Mouse (Mus musculus): ENCODE data around the gene Cox8b.
"Not testable (repeated sequence)": the region's sequence is repeated elsewhere in the genome, so short reads cannot be mapped to it uniquely, and the experiment has no call there.

Cox8b gene

DNA sequence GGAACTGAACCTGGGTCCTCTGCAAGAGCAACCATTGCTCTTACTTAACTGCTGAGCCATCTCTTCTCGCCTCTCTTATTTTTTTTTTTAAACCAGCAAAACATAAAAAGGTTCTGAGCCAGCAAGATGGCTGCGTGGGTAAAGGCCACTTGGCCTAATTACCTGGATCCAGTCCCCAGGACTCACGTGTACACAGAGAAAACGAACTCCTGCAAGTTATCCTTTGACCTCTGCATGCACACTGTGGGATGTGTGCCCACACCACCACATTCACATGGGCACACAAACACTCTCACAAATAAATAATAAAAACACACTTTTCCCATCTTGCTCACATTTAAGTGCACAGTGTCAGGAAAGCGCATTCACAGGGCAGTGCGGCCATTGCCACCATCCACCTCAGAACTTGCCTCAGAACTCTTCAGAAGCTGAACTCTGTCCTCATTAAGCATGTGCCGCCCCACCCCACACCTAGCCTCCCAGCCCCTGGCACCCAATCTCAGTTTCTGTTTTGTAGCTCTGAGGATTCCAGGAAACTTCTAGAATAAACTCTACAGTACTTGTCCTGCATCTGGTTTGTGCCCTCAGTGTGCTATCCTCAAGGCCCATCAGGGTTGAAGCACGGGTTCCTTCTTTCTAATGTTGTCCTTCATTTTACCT lies 13.9 kb upstream of the Cox8b start:
- DNase-seq (ENCODE audit: low spot score in 2 of 2) = no peak

DNA sequence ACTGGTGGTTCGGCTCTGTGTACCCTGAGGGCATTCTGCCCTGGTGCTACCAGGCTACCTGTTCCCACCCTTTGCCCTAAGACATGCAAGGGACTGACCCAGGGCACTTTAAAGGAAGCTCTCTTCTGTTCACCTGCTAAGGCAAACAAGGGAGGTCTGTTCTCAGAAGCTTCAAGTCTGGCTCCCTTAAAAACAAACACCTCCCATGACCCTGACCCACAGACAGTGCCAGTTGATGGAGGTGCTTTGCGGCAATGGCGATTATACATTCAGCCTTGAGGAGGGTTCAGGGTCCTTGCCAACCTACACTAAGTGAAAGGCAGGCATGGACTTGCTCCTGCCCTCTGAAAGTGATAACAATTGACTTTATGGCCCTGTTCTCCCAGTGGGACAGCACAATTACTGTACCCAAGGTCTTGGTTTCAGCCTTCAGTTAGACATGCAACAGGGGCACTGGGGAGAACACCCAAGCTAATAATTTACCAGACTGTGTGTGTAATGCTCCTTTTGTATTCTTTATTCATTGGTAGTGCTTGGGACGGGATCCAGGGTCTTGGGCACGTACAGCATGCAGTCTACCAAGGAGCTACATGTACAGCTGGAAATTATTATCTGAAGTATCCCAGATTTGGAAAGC lies 12.7 kb upstream of the Cox8b start:
- DNase-seq (ENCODE audit: low spot score in 2 of 2) = no peak

DNA sequence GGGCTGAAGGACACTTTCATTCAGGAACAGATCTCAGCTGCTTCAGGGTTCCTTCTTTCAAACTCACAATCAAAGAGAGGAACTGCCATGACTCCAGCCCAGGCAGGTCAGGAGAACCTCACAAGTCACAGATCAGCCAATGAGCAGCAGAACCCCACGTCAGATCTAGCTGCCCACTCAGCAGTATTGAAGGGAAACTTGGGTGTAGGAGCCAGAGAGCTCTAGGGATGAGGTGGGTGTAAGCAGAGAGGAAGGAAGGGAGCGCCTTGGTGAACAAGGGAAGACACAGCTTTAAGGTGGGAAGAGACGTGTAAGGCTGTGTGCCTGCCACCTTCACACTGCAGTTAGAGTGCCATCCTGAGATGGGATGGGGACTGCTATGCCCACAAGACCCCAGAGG lies 12.0 kb upstream of the Cox8b start:
- DNase-seq (ENCODE audit: low spot score in 2 of 2) = no peak

DNA sequence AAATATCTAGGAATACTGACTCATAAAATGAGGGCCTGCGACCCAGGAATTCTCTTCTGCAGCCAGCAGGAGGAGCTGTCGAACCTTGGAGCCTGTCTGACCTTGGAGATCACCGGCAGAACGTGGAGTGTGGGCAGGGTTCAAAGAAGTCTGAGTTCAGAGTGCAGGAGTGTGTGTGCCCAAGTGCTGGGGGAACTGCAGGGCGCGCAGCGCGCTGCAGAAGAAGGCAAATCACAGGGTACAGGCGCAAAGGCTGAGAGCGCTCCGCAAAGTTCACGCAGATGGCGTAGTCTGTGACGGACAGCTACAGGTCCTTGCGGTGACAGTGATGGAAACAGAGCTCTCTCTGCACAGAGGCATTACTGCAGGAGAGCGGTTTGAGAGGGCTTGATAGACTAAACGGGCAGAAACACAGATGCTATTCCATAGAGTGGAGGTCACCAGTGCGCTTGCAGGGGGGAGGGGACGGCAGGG lies 8.4 kb upstream of the Cox8b start:
- peak; percentile 60 to 78 for DNase-seq (ENCODE audit: low spot score in 2 of 2)

DNA sequence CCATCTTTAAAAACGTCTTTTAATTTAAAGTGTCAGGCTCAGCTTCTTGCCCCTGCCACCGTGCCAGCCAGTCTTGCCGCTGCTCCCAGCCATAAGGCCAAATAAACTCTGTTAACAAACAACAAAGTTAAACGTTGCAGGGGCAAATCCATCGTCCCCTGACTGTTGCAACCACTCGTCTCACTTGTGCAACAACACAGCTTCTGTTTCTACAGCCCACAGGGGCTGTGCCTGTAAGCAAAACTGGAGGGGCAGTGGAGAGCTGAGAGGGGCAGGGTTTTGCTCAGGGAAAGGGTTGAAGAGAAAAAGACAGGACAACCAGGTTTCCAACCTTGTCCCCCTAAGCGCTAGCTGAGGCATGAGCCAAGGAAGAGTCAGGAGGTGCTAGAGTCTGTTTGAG lies 7.9 kb upstream of the Cox8b start:
- DNase-seq (ENCODE audit: low spot score in 2 of 2) = no peak

DNA sequence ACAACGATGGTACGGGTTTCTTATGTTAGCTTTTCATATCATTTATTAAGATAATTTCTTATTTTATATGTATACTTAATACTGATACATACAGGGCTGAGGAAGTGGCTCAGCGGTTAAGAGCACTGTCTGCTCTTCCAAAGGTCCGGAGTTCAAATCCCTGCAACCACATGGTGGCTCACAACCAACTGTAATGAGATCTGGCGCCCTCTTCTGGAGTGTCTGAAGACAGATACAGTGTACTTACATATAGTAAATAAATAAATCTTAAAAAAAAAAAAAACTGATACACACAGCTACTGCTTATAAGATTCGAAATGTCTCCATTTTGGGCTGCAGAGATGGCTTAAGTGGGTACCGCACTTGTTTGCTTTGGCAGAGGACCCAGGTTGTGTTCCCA lies 7.5 kb upstream of the Cox8b start:
- no peak for DNase-seq (ENCODE audit: low spot score in 2 of 2)

DNA sequence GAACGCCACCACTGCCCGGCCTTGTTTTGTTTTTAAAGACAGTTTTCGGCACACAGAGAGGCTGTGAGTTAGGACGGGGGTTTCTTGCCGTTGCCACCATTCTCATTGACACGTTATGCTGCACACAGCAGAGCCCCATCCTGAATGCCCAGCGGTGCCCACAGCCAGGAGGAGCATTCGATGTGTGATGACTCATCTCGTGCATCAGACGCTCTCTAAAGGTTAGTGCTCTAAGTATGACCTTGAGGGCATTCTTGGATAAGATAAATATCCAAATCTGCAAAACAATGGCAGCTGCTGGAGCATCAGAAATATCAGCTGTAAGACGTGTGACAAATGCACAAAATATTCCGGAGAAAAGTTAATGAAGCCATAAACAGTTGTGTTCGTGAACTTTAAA lies 6.9 kb upstream of the Cox8b start:
- no peak for DNase-seq (ENCODE audit: low spot score in 2 of 2)

DNA sequence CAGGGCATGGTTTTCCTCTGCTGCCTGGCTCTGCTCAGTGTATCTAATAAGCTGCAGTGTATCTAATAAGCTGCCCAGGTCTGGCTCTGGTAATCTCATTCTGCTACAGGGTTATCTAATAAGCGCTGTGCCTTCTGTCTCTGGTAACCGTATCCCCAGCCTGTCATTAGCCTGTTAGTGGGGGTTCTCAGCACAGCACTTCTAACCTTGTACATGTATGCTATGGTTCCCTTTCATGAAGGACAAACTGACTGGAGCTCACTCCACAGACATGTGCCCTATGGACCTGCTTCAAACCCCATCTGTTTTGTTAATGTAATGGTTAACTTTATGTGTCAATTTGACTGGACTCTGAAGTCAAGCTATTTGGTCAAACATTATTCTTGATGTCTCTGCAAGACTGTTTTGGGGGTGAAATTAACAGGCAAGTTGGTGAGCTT lies 5.4 kb upstream of the Cox8b start:
- DNase-seq (ENCODE audit: low spot score in 2 of 2) = no peak

DNA sequence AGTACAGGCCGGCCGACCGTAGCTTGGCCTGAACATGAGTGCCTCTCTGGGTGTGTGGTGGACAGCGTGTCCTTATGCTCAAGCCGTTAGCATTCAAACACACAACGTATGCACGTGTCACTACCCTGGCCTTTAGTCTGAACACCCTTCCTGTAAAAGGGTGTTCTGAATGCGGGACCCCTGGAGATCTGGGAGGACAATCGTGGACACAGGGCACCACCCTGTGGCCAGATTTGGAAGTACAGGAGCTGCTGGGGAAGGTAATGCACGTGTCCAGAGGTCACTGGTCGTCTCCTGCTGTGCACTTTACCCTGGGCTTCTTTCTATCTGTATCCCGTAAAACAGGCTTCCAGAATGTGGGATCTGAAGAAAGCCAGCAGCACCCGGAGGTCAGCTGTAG lies 3.0 kb upstream of the Cox8b start:
- peak; percentile 48 to 66 for DNase-seq (ENCODE audit: low spot score in 2 of 2)

DNA sequence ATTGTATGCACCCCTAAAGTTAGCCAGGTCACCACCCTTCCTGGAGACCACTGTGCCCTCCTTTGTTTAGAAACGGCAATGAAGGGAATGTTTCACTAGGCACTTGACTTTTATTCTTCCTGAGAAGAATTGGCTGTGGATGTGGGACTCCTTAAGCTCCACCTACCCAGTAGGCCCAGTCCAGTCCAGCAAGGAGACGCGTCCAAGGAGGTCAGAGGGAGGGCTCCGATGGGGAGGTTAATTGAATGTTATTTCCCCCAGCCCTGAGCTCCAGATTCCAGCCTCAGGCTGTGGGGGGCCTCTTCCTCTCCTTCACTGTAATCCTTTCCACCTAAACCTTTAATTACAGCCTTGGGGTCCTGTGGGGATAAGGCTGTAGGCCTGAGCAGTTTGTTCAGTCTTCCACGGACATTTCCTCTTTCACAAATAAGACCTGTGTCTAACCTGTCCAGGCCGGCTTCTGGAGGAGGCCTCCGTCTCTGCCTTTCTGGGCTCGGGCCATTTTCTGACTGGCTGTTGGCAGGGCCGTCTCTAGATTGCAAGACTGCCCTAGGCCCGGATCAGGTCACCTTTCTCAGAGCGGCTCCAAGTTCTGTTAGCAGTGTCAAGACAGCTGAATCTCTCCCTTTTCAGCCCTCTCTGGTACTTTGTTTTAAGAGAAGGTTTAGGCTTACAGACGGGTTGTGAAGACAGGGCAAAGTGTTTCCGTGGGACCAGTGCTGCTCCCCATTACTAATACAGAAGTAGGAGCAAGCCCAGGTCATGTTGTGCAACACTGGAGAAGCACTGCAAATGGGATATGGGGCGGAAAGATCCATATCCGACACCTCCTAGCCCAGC lies 2.0 kb upstream of the Cox8b start:
- DNase-seq (ENCODE audit: low spot score in 2 of 2) = peak in 1 of 2 experiments; percentile 21

DNA sequence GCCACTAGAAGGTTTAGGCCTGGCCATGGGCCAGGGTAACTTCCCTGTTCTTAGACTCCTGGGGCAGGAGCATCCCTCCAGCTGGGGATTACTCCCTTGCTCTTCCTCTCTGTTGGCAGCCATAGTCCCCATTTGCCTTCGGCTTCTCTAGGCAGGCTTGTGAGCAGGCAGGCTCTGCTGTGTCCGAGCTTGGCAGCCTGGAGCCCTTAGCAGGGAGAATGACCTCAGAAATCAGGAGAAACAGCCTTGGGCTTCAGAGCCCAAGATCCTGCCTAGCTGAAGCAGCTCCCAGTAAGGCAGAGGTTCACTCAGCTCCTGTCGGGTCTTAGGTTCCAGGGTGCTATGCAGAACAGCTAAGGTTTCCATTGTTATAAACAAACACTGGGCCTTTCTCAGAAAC lies 1.1 kb downstream of the Cox8b start:
- DNase-seq (ENCODE audit: low spot score in 2 of 2) = no peak

DNA sequence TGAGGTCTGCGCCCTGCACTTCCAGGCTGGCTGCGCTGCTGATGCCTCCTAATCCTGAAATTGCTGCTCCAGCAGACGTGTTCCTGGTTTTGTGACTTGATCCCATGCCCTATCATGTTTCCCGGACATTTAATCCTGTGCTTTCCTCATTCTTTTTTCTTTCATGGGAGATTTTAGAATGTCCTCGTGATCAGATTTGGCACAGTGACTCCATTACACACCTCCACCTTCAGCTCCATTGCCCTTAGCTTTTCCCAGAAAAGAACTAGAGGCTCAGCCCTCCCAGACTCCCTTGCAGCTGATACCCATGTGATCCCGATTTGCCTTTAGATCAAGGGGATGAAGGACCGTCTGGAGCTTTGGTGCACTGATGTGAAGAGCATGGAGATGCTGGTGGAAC lies 2.4 kb downstream of the Cox8b start:
- no peak for DNase-seq (ENCODE audit: low spot score in 2 of 2)

DNA sequence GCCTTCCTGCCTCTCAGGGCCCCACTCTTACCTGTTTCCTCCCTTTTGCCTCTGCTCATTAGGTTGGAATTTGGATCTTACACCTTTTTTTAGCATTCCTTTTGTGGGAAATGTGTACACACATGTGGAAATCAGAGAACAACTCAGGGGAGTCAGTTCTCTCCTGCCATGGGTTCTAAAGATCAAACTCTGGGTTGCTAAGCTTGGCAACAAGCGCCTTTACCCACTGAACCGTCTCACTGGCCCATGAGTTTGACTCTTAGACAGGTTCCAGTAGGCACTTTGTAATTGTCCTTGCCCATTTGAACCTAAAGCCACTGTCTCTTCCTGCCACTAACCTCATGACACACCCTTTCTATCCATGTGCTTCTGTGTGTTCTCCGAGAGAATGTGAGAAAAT lies 5.6 kb downstream of the Cox8b start:
- no peak for DNase-seq (ENCODE audit: low spot score in 2 of 2)

DNA sequence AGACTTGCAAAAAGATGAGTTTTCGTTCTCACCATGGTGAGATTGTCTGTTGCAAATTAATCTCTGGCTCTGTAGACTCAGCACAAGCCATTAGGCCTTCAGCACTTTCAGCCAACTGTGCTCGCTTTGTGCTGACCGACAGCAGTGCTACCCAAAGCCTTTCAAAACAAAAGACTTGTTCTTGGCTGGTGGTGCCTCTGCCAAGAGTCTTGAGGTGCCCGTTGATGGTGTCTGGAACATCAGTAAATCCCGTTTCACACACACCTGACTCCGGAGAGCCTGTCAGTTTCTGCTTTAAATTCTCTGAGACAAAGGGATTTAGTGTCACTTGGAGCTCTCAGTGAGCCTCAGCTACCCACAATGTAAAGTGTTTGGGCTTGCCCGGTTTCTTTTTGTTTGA lies 6.2 kb downstream of the Cox8b start:
- no peak for DNase-seq (ENCODE audit: low spot score in 2 of 2)

DNA sequence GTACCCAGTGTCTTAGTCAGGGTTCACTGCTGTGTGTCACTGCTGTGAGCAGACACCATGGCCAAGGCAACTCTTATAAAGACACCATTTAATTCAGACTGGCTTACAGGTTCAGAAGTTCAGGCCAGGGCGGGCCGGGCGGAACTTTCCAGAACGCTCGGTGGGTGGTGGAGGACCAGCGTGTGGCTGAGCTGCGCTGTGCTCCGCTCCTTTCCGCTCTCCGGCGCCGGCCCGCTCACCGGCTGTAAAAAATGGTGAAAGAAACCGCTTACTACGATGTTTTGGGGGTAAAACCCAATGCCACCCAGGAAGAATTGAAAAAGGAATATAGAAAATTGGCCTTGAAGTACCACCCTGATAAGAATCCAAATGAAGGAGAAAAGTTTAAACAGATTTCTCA lies 9.6 kb downstream of the Cox8b start:
- not testable (repeated sequence) for DNase-seq (ENCODE audit: low spot score in 2 of 2)

DNA sequence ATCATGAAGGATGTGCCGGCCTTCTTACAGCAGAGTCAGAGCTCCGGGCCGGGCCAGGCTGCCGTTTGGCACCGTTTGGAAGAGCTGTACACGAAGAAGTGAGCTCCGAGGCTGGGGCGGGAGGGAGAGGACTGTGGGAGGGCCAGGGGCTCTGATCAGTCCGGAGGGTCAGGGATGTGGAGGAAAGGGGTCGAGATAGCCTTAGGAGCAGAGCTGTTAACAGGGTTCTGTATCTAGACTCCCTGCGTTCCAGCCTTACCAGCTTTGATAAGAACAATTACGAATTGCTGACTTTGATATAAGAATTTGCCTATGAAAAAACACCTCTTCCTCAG lies 17.8 kb downstream of the Cox8b start:
- no peak for DNase-seq (ENCODE audit: low spot score in 2 of 2)

DNA sequence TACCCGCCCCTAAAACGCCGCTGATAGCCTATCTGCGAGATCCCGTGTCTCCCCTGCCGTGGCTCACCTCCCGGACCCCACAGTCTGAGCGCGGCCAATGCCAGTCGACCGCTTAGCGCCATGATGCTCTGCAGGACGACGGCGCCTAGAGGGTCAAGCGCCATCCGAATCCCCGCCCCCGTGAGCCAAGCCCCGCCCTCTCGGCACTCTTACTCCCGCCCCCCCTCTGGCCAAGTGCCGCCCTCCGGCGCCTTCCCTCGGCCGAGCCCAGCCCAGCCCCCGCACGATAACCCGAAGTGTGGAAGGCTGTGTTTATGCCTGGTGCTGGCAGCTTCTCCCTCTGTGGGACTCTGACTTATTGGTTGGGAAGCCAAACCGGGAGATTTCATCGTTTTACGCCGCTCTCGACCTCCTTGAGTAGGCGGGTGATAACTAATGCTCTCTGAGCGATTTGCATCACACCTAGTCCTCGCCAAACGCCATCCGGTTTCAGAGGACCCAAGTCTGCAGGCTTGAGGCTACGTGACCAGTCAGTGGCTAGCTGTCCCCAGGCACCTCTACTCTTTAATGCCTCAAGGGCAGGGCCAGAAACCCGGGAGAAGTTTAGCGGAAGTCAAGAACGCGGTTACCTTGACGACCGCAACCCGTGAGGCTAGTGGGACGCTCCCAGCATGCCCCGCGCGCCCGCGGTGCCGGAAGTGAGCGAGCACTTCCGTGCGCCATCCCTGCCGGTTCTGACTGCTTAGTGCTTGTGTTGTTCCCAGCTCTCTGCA lies 18.4 kb downstream of the Cox8b start, which contains the start of the genes Psmd13 and Sirt3:
Gene Psmd13, plus strand, starts transcription at position 273 of the 773 bp plus-strand sequence.
Gene Sirt3, minus strand, starts transcription at position 614 of the 773 bp plus-strand sequence.
- DNase-seq (ENCODE audit: low spot score in 2 of 2) = peak; percentile 91 to 93

DNA sequence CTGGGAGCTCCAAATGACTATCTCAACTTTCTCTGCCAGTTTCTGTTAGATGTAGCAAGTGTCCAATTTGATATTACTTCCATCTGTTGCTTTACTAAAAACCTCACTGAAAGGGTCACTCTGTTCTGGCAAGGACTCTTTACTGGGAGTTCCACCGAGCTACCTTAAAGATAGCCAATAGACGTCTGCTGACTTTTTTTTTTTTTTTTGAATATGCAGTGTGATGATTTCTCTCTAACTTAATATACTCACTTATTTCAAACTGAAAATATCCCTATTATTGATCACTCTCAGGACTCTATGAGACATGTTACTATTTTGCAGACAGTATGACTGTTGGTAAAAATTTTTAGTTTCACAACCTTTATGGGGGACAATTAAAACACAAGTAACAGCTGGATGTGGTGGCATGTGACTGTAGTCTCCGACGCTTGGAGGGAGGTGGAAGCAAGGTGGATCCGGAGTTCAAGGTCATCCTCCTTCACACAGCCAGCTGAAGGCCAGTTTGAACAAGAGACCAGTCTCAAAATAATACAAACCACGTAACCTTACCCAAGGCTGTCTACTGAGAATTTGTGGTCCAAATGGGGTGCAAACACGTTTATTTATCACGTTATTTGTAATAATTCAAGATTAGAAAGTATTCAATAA lies 19.3 kb downstream of the Cox8b start:
- DNase-seq (ENCODE audit: low spot score in 2 of 2) = no peak

DNA sequence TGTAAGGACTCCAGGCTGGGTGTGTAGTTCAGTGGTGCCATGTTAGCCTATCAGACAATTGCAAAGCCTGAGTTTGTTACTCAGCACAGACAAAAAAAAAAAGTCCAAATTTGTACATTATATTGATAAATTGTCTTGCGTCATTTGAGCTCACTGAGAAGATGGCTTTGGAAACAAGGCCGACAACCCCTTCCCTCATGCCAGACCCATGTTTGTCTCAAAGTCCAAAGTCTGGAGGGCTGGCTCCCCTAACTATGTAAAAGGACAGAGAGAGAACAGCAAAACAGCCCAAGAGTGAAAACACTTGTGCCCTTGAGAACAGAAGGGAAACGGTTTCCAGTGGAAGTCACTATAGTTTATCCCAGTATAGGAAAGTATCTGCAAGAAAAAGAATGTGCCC lies 19.8 kb downstream of the Cox8b start:
- no peak for DNase-seq (ENCODE audit: low spot score in 2 of 2)

DNA sequence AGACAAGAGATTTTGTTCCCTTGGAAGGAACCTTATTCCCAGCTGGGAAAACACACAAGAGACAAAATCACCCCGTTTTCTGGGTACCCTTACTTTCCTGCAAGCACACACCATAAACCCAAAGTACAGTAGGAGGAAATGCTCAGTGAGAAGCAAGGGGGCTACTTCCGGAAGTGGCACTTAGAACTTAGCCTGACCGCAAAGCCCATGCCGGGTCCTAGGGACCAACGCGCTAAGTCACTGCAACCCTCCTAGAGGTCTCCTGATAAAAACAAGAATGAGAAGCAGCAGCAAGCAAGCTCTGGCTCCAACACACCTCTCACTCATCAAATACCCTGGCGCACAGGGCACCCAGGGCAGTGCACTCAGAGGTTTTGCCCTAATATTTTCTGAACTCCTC lies 20.9 kb downstream of the Cox8b start:
- DNase-seq (ENCODE audit: low spot score in 2 of 2) = no peak

DNA sequence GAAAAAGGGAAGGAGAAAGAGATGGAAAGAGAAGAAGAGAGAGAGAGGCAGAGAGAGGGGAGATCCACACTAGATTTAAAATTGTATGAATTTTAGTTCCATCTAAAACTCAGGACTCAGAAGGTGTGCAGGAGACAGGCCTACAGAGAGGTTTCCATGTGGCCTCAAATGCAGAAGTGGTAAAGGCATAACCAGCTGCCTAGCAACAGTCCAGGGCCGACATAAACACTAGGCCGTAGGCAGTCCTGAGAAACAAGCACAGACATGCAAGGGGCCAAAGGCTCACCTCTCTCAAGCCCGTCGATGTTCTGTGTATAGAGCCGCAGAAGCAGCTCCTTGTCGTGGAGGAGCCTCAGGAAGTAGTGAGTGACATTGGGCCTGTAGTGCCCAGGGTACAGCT lies 22.9 kb downstream of the Cox8b start:
- DNase-seq (ENCODE audit: low spot score in 2 of 2) = no peak

Measured in heart, adult 9 months (tissue).